Mouse (Mus musculus) cerebellum, adult (tissue): ENCODE results near the gene Stfa2l1.
"Not testable (repeated sequence)": the region's sequence is repeated elsewhere in the genome, so short reads cannot be mapped to it uniquely, and the experiment has no call there.

Source experiments
- ATAC-seq: cut with Nextera tagmentation; 2 replicates; pipeline ENCODE4 v1.9.2; 2017; ENCODE audit warnings: mild to moderate bottlenecking, moderate library complexity, mixed read lengths; ENCODE audit not compliant: insufficient number of reproducible peaks, low FRiP score, low TSS enrichment

The Stfa2l1 gene

GRCm38 (mm10) chr16:36156402-36156975, at the start of gene Stfa2l1:
Stfa2l1 (plus strand) TSS chr16:36156811.
- no peak for ATAC-seq

DNA sequence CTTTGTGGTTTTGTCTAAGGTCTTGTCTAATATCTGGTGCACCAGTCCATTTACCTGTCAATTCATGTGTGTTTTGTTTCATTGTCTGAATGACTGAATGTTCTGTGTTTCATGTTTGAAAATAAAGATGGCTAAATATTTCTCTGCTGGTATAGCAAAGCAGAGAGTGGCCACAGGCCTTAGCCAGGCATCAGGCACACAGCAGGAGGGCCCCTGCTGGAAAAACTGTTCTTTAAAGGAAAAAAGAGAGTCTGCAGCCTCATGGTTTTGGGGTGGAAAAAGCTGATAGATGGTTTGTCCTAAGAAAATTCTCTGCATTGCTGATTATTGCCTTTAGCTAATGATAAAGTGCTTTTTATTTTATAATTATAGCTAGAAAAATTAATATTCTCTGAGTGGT, 45.1 kb upstream of the Stfa2l1 start:
- ATAC-seq = not testable (repeated sequence)

- not testable (repeated sequence) for ATAC-seq
Measured at GRCm38 (mm10) chr16:36115751-36116150, 40.9 kb upstream of the Stfa2l1 start.

DNA sequence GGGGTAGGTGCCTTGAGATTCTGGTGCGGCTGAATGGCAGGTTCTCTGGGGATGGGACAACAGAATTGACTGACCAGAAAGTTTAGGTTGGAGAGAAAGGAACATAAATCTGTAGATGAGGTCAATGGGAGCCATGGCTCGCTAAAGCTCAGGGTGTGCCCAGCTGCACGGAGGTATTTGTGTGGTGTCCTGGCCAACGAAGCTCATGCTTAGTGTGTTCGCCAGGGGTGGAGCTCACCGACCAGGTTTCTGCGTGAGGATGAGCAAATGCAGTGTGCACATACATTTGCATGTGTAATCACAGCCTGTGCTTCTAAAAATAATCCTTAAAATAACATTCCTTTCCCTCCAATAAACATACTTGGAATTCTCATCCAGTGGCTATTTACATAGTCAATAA, 28.5 kb upstream of the Stfa2l1 start:
- no peak for ATAC-seq

DNA sequence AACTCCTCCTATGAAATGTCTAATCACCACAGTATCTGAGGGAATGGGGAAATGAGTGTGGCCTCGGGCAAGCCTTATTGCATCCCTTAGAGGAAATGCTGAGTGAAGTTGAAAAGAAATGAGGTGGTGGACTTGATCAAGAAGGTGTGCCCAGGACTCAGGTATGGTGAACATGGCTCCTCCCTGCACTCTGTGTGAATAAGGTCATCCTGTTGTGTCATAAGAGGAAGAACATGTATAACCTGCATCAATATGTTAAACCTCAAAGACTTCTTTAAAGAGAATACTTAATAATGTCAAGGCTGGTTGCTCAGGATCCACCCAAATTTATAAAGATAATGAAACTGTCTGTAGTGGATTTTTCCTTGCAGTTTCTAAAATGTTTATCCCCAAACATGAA, 25.5 kb upstream of the Stfa2l1 start, which contains the start of gene Csta1:
TSS of gene Csta1 (minus strand) at position 101 of the 400 bp plus-strand sequence.
- no peak for ATAC-seq

- ATAC-seq = no peak
Measured at GRCm38 (mm10) chr16:36138201-36138600, 18.4 kb upstream of the Stfa2l1 start.

GRCm38 (mm10) chr16:36167841-36168240, 11.2 kb downstream of the Stfa2l1 start:
- not testable (repeated sequence) for ATAC-seq

GRCm38 (mm10) chr16:36176108-36176507, 19.5 kb downstream of the Stfa2l1 start:
- no peak for ATAC-seq

- no peak for ATAC-seq
Measured at GRCm38 (mm10) chr16:36179910-36180309, 23.3 kb downstream of the Stfa2l1 start.

GRCm38 (mm10) chr16:36183912-36184311, 27.3 kb downstream of the Stfa2l1 start, which contains the start of gene Gm5483:
Gm5483 (plus strand) TSS chr16:36184212.
- ATAC-seq = not testable (repeated sequence)

DNA sequence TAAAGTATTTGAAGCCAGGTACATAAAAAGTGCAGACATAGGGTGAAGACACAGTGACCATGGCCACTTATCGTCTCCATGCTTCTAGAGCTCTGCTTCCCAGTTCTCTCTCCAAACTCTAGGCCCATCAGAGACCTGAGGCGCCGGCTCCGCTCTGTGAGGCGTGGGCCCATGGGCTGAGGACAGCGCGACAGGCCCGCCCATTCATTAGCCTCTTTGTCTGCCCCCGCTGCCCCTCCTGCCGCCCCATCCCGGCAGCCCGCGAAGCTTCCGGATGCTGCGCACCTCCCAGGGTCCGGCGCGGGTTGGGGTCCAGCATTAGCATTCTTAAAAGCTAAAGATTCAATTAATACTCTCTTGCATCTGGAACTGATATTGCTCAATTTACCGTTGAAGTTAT, 42.6 kb downstream of the Stfa2l1 start:
- no peak for ATAC-seq

DNA sequence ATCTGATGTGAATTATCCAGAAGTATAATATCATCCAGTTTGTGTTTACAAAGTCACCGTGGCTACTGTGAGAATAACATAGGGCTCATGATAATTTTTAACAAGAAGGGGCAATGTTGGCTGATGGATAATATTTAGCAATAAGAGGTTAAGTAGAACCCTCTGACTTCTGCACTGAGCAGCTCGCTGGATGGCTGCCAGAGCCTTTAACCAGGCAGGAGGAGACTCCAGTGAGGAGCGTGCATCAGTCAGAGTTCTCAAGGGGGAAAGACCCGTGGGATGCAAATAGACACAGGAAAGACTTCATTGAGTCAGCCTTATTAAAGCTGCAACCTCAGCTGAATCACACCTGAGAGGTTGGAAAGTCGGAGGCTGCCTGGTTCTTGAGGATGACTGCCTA, 47.2 kb downstream of the Stfa2l1 start:
- no peak for ATAC-seq

- ATAC-seq = not testable (repeated sequence)
Measured at GRCm38 (mm10) chr16:36205684-36206083, 49.1 kb downstream of the Stfa2l1 start.

DNA sequence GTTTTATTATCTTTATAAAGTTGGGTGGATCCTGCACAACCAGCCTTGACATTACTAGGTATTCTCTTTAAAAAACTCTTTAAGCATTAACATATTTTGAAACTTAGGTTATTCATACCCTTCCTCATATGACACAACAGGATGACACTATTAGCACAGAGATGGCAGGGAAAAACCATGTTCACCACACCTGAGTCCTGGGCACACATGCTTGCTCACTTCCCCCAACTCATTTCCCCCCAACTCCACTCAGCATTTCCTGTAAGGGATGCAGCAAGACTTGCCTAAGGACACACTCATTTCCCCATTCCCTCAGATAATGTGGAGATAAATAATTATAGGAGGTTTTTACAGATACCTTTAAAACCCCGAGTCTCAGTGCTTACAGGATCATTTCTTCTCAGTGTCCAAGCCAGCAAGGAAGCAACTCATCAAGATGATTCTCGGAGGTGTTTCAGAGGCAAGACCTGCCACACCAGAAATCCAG, 53.4 kb downstream of the Stfa2l1 start, which contains the start of gene Gm5416:
TSS of gene Gm5416 (plus strand) at position 437 of the 487 bp plus-strand sequence.
- ATAC-seq = no peak
